Mouse (Mus musculus): ENCODE measurements at regions not wholly inside any gene's neighbourhood (a gene's known extent, or its start where the extent isn't known, plus 50 kb on each side); places are given as distances from the start of the nearest gene placed in this dataset.

- H3K27ac ChIP-seq, result no peak overlapping the region
Observed at GRCm38 (mm10) chr8:89412500-89412899, 368.5 kb upstream of the Sall1 start.

GRCm38 (mm10) chr8:89412046-89412445 is 368.1 kb upstream of the Sall1 start:
- no peak for ATAC-seq
- no peaks in the 10 kb centered on the region for H3K9me3 ChIP-seq
- H3K4me2 ChIP-seq (replicated peaks), result no peak overlapping the region
- no peaks in the 10 kb centered on the region for H3K27me3 ChIP-seq (replicated peaks)
- no peak overlapping the region for H3K9ac ChIP-seq
- no peaks in the 10 kb centered on the region for H3K36me3 ChIP-seq
- no peak overlapping the region for H3K4me3 ChIP-seq (replicated peaks)
- H3K27ac ChIP-seq, result no peak overlapping the region
- 30% methylated on average over 7 of the region's 7 CpGs for WGBS
- H3K4me1 ChIP-seq (replicated peaks), result no peaks in the 10 kb centered on the region

More at GRCm38 (mm10) chr8:89412500-89412899, 368.5 kb upstream of the Sall1 start:
- no peak overlapping the region for H3K4me2 ChIP-seq (replicated peaks)
- ATAC-seq, result no peak
- no peaks in the 10 kb centered on the region for H3K4me1 ChIP-seq (replicated peaks)
- no peaks in the 10 kb centered on the region for H3K36me3 ChIP-seq
- H3K27me3 ChIP-seq (replicated peaks), result no peaks in the 10 kb centered on the region
- WGBS, result 69% methylated on average over 8 of the region's 8 CpGs
- no peaks in the 10 kb centered on the region for H3K9me3 ChIP-seq
- H3K9ac ChIP-seq, result no peak overlapping the region
- H3K4me3 ChIP-seq (replicated peaks), result no peak overlapping the region

- Histone ChIP-seq H3K36me3 (no peaks in the 10 kb centered on the region), H3K4me2 (replicated peaks) (no peak overlapping the region), H3K9ac (no peak overlapping the region), H3K27me3 (replicated peaks) (no peaks in the 10 kb centered on the region), H3K27ac (no peak overlapping the region), H3K4me3 (replicated peaks) (no peak overlapping the region), H3K9me3 (no peaks in the 10 kb centered on the region), H3K4me1 (replicated peaks) (no peaks in the 10 kb centered on the region)
- 66% methylated on average over 5 of the region's 5 CpGs for WGBS
- ATAC-seq, result no peak
Observed at GRCm38 (mm10) chr8:89406688-89407087, 362.7 kb upstream of the Sall1 start.

- no peaks in the 10 kb centered on the region for H3K4me1 ChIP-seq (replicated peaks)
- H3K4me2 ChIP-seq (replicated peaks), result no peak overlapping the region
- H3K4me3 ChIP-seq (replicated peaks), result no peak overlapping the region
- no peaks in the 10 kb centered on the region for H3K9me3 ChIP-seq
- H3K9ac ChIP-seq, result no peak overlapping the region
- 81% methylated on average over 3 of the region's 3 CpGs for WGBS
- ATAC-seq, result no peak
- H3K36me3 ChIP-seq, result no peaks in the 10 kb centered on the region
- H3K27me3 ChIP-seq (replicated peaks), result no peaks in the 10 kb centered on the region
- H3K27ac ChIP-seq, result no peak overlapping the region
Observed at GRCm38 (mm10) chr8:89404287-89404686, 360.3 kb upstream of the Sall1 start.

GRCm38 (mm10) chr8:89396673-89397072 is 352.7 kb upstream of the Sall1 start:
- Histone ChIP-seq H3K36me3 (no peaks in the 10 kb centered on the region), H3K27ac (no peak overlapping the region), H3K4me3 (replicated peaks) (no peak overlapping the region), H3K4me2 (replicated peaks) (no peak overlapping the region), H3K4me1 (replicated peaks) (no peaks in the 10 kb centered on the region), H3K9ac (no peak overlapping the region), H3K27me3 (replicated peaks) (no peaks in the 10 kb centered on the region), H3K9me3 (no peaks in the 10 kb centered on the region)
- ATAC-seq, result no peak

GRCm38 (mm10) chr8:89392749-89393148 is 348.8 kb upstream of the Sall1 start:
- Histone ChIP-seq H3K4me2 (replicated peaks) (no peak overlapping the region), H3K4me3 (replicated peaks) (no peak overlapping the region), H3K9ac (no peak overlapping the region), H3K9me3 (no peaks in the 10 kb centered on the region), H3K36me3 (no peaks in the 10 kb centered on the region), H3K27me3 (replicated peaks) (no peaks in the 10 kb centered on the region), H3K4me1 (replicated peaks) (no peaks in the 10 kb centered on the region), H3K27ac (no peak overlapping the region)
- ATAC-seq, result no peak
- WGBS, result 77% methylated on average over 6 of the region's 6 CpGs

- no peaks in the 10 kb centered on the region for H3K27me3 ChIP-seq (replicated peaks)
- no peak overlapping the region for H3K4me3 ChIP-seq (replicated peaks)
- no peak overlapping the region for H3K4me2 ChIP-seq (replicated peaks)
- H3K36me3 ChIP-seq, result no peaks in the 10 kb centered on the region
- ATAC-seq, result no peak
- 26% methylated on average over 6 of the region's 6 CpGs for WGBS
- H3K4me1 ChIP-seq (replicated peaks), result no peaks in the 10 kb centered on the region
- H3K27ac ChIP-seq, result no peak overlapping the region
- no peak overlapping the region for H3K9ac ChIP-seq
- no peaks in the 10 kb centered on the region for H3K9me3 ChIP-seq
Observed at GRCm38 (mm10) chr8:89388761-89389160, 344.8 kb upstream of the Sall1 start.

- no peaks in the 10 kb centered on the region for H3K9me3 ChIP-seq
- H3K36me3 ChIP-seq, result no peaks in the 10 kb centered on the region
- H3K27me3 ChIP-seq (replicated peaks), result no peaks in the 10 kb centered on the region
- H3K4me1 ChIP-seq (replicated peaks), result no peaks in the 10 kb centered on the region
- H3K9ac ChIP-seq, result no peak overlapping the region
- WGBS, result 27% methylated on average over 8 of the region's 8 CpGs
- ATAC-seq, result no peak
- no peak overlapping the region for H3K27ac ChIP-seq
- no peak overlapping the region for H3K4me3 ChIP-seq (replicated peaks)
- H3K4me2 ChIP-seq (replicated peaks), result no peak overlapping the region
Observed at GRCm38 (mm10) chr8:89387295-89387694, 343.3 kb upstream of the Sall1 start.

GRCm38 (mm10) chr8:89385028-89385427 is 341.1 kb upstream of the Sall1 start:
- Histone ChIP-seq H3K9me3 (no peaks in the 10 kb centered on the region), H3K4me1 (replicated peaks) (no peaks in the 10 kb centered on the region), H3K27ac (no peak overlapping the region), H3K36me3 (no peaks in the 10 kb centered on the region), H3K4me2 (replicated peaks) (no peak overlapping the region), H3K9ac (no peak overlapping the region), H3K27me3 (replicated peaks) (no peaks in the 10 kb centered on the region), H3K4me3 (replicated peaks) (no peak overlapping the region)
- WGBS, result 73% methylated on average over 5 of the region's 5 CpGs
- no peak for ATAC-seq

GRCm38 (mm10) chr8:89383781-89384180 is 339.8 kb upstream of the Sall1 start:
- no peak for ATAC-seq

GRCm38 (mm10) chr8:89382538-89383380 is 338.8 kb upstream of the Sall1 start:
- no peak overlapping the region for H3K4me3 ChIP-seq (replicated peaks)
- H3K9ac ChIP-seq, result no peak overlapping the region
- no peaks in the 10 kb centered on the region for H3K4me1 ChIP-seq (replicated peaks)
- H3K27me3 ChIP-seq (replicated peaks), result no peaks in the 10 kb centered on the region
- H3K36me3 ChIP-seq, result no peaks in the 10 kb centered on the region
- H3K9me3 ChIP-seq, result no peaks in the 10 kb centered on the region
- no peak for ATAC-seq
- WGBS, result 45% methylated on average over 9 of the region's 9 CpGs
- no peak overlapping the region for H3K4me2 ChIP-seq (replicated peaks)
- no peak overlapping the region for H3K27ac ChIP-seq

More at GRCm38 (mm10) chr8:89383781-89384180, 339.8 kb upstream of the Sall1 start:
- H3K9ac ChIP-seq, result no peak overlapping the region
- no peaks in the 10 kb centered on the region for H3K36me3 ChIP-seq
- H3K9me3 ChIP-seq, result no peaks in the 10 kb centered on the region
- no peaks in the 10 kb centered on the region for H3K4me1 ChIP-seq (replicated peaks)
- no peak overlapping the region for H3K4me2 ChIP-seq (replicated peaks)
- WGBS, result 73% methylated on average over 5 of the region's 5 CpGs
- no peak overlapping the region for H3K4me3 ChIP-seq (replicated peaks)
- H3K27ac ChIP-seq, result no peak overlapping the region
- H3K27me3 ChIP-seq (replicated peaks), result no peaks in the 10 kb centered on the region

- no peak overlapping the region for H3K4me2 ChIP-seq (replicated peaks)
- WGBS, result 82% methylated on average over 9 of the region's 9 CpGs
- H3K36me3 ChIP-seq, result no peaks in the 10 kb centered on the region
- no peaks in the 10 kb centered on the region for H3K4me1 ChIP-seq (replicated peaks)
- H3K9ac ChIP-seq, result no peak overlapping the region
- no peak overlapping the region for H3K4me3 ChIP-seq (replicated peaks)
- H3K27me3 ChIP-seq (replicated peaks), result no peaks in the 10 kb centered on the region
- ATAC-seq, result no peak
- no peaks in the 10 kb centered on the region for H3K9me3 ChIP-seq
- no peak overlapping the region for H3K27ac ChIP-seq
Observed at GRCm38 (mm10) chr8:89380436-89380835, 336.5 kb upstream of the Sall1 start.

GRCm38 (mm10) chr8:89372761-89373160 is 328.8 kb upstream of the Sall1 start:
- ATAC-seq, result no peak
- no peaks in the 10 kb centered on the region for H3K27me3 ChIP-seq (replicated peaks)
- H3K36me3 ChIP-seq, result no peaks in the 10 kb centered on the region
- H3K9ac ChIP-seq, result no peak overlapping the region
- H3K4me1 ChIP-seq (replicated peaks), result no peaks in the 10 kb centered on the region
- H3K27ac ChIP-seq, result no peak overlapping the region
- H3K4me3 ChIP-seq (replicated peaks), result no peak overlapping the region
- no peak overlapping the region for H3K4me2 ChIP-seq (replicated peaks)
- H3K9me3 ChIP-seq, result no peaks in the 10 kb centered on the region
- WGBS, result 84% methylated on average over 3 of the region's 3 CpGs

All from intestine, embryonic 15.5 days (tissue).